Mouse (Mus musculus) small intestine, adult 2 months (tissue): ENCODE data around the gene Esrra. TPM values are rescaled to one million over a fixed set of nuclear protein-coding genes. Genes with fewer than 3 reads are reported as not detected.
"Not testable (repeated sequence)": the region's sequence is repeated elsewhere in the genome, so short reads cannot be mapped to it uniquely, and the experiment has no call there.

Experiments used
- H3K27ac ChIP-seq: fragments of 200-500 bp; 2 replicates; pipeline ENCODE4 v1.5.1; 2012; ENCODE audit warnings: low read depth, low read length, control low read depth, inconsistent platforms; ENCODE audit not compliant: insufficient read depth
- H3K27me3 ChIP-seq: fragments of 200-500 bp; 2 replicates; pipeline ENCODE4 v1.6.1; 2012; ENCODE audit warnings: mild to moderate bottlenecking, moderate library complexity, low read length, inconsistent platforms; ENCODE audit not compliant: control insufficient read depth, insufficient read depth
- H3K36me3 ChIP-seq: fragments of 200-500 bp; 2 replicates; pipeline ENCODE4 v1.6.1; 2012; ENCODE audit warnings: mild to moderate bottlenecking, low read length, control low read depth, inconsistent platforms; ENCODE audit not compliant: control insufficient read depth, insufficient read depth
- H3K4me1 ChIP-seq: fragments of 200-500 bp; 2 replicates; pipeline ENCODE4 v1.6.1; 2012; ENCODE audit warnings: low read length, inconsistent platforms, mixed read lengths; ENCODE audit not compliant: control insufficient read depth, insufficient read depth, insufficient read length
- H3K4me3 ChIP-seq: fragments of 200-500 bp; 2 replicates; pipeline ENCODE4 v1.5.1; 2012; ENCODE audit warnings: low read depth, mild to moderate bottlenecking, control low read depth, inconsistent platforms, low read length, moderate library complexity
- CTCF ChIP-seq: fragments of 200-500 bp; IDR thresholded peaks from 2 replicates; pipeline ENCODE4 v1.5.1; 2012; ENCODE audit warnings: low read depth, mild to moderate bottlenecking, control low read depth, inconsistent platforms, low read length, moderate library complexity, mixed read lengths; ENCODE audit not compliant: insufficient replicate concordance, insufficient read length; ENCODE audit errors: extremely low read depth
- POLR2A ChIP-seq: fragments of 200-500 bp; IDR thresholded peaks from 2 replicates; pipeline ENCODE4 v1.6.1; 2012; ENCODE audit warnings: low read depth, mild to moderate bottlenecking, control low read depth, inconsistent platforms, low read length, moderate library complexity
- WGBS: fragments of 180-500 bp; shearing (Covaris S2); methylation state at CpG from one replicate; pipeline ENCODE4 v1.1.7; 2018; 5-methylcytosine and 5-hydroxymethylcytosine counted together
- polyA plus RNA-seq: library from polyadenylated mRNA; depleted of rRNA; stranded (reverse); fragments of >200 nt; gene quantifications from 2 replicates; pipeline ENCODE4 v1.2.3, GENCODE M21; 2012

The Esrra gene
- polyA plus RNA-seq, 1 experiment: 346 TPM

DNA sequence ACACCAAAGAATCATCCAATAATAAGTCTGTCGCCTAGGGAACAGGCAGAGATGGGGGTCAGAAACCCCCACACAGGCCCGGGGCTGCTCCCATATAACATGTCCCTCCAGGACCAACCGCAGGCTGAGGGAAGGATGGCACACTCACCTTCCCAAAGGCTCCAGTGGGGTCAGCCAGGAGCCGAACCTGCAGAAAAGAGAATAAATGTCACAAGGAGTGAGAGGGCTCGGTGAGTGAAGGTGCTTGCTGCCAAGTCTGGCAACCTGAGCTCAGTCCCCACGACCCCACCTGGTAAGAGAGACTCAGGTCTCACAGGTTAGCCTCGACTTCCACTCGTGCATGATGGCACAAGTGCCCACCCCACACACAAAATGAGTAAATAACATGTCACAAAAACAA is 14.5 kb downstream of the Esrra start:
- TF ChIP-seq CTCF: no peak
- no peak for TF ChIP-seq POLR2A
- no peak overlapping the region for H3K27ac ChIP-seq
- H3K4me1 ChIP-seq: peaks cover 2% of the 10 kb centered on the region
- H3K36me3 ChIP-seq: peaks cover 38% of the 10 kb centered on the region
- 90% methylated on average over 8 of the region's 8 CpGs for WGBS
- H3K4me3 ChIP-seq: 0 out of 2 replicates have a peak overlapping the region, but pooled peaks have one; percentile 9
- no peaks in the 10 kb centered on the region for H3K27me3 ChIP-seq

DNA sequence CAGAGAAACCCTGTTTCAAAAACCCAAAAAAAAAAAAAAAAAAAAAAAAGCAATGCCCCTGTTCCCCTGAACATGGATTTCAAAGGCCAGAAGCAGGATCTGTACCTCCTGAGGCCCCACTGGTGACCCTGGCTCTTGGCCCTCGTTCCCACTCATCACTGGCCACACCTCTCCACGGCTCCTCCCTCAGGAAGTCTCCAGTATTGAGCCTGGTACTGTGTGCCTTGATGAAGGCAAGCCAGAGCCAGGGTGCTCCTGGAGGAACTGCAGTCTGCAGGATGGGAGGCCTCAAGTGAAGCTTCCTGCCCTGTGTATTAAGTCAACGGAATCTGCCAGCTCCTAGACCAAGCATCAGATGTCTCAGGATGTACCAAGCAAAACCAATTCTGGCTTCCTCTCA is 15.4 kb downstream of the Esrra start:
- peaks cover 29% of the 10 kb centered on the region for H3K36me3 ChIP-seq
- no peak overlapping the region for H3K4me3 ChIP-seq
- H3K27ac ChIP-seq: no peak overlapping the region
- peaks cover 2% of the 10 kb centered on the region for H3K4me1 ChIP-seq
- TF ChIP-seq POLR2A (no peak), CTCF (no peak)
- 76% methylated on average over 3 of the region's 3 CpGs for WGBS
- no peaks in the 10 kb centered on the region for H3K27me3 ChIP-seq

DNA sequence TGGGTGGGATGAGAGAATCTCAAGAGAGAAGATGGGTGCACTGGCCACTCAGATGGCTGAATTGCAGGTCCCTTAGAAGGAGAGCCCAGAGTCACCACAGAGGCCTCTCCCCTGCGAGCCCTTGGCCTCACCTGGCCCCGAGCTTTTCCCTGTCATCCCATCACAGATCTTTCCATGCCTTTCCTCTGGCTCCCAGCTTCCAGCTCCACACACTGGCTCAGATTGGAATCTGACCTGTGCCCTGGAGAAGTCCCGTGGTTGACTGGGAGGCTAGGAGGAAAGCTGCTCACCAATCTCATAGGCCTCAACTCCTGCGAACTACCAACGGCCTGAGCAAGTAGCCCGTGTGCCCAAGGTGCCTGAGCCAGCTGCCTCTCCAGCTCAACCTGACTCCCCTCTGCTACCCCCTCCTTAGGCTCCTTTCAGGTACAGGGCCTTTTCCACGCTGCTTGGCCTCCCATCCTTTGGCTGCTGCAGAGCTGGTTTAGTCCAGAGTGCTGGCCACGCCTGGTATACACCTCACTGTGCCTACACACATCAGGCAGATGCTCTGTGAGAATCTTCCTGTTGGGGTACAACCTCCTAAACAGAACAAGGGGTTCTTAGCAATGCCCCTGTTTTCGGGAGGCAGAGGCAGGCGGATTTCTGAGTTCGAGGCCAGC is 16.0 kb downstream of the Esrra start:
- no peak for TF ChIP-seq POLR2A
- no peak for TF ChIP-seq CTCF
- H3K4me3 ChIP-seq: no peak overlapping the region
- H3K27ac ChIP-seq: no peak overlapping the region
- WGBS: 92% methylated on average over 11 of the region's 11 CpGs
- H3K36me3 ChIP-seq: peaks cover 26% of the 10 kb centered on the region
- peaks cover 2% of the 10 kb centered on the region for H3K4me1 ChIP-seq
- H3K27me3 ChIP-seq: no peaks in the 10 kb centered on the region

DNA sequence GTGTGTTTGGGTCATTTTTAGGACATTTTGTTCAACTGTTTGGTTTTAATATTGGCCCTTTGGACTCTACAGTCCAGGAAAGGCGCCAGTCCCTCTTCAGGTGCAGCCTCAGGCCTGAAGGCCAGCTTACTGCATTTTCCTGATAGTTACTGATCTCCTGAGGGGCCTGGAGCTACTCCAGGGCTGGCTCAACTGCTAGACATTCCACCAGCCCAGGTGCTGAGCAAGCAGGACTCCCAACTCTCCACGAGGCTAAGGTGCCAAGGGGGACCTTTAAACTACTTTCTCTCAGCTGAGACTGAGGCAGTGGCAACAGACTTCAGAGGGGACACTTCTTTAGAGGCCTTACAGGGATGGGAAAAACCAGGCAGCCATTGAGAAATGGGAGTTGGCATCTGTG is 16.8 kb downstream of the Esrra start:
- Histone ChIP-seq H3K4me3 (no peak overlapping the region), H3K27me3 (no peaks in the 10 kb centered on the region), H3K36me3 (peaks cover 26% of the 10 kb centered on the region), H3K4me1 (peaks cover 5% of the 10 kb centered on the region), H3K27ac (no peak overlapping the region)
- 69% methylated on average over 2 of the region's 2 CpGs for WGBS
- TF ChIP-seq CTCF: no peak
- TF ChIP-seq POLR2A: no peak

DNA sequence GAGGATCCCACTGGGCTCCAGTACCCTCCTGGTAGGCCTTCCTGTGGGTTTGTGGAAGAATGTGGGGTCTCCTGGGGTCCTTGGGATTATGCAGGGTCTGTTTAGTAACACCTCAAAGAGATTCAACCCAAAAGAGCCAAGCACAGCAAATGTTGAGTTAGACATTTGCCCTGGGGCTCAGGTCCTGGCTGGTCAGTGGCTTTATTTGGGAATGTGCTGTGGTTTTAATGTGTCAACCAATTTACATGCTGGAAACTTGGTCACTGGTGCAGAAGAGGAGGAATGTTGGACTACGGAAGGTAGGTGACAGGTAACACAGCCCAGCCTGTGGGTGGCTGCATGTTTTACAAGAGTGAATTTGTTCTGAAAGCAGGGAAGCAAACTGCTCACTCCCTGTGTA is 18.6 kb downstream of the Esrra start:
- Histone ChIP-seq H3K27me3 (no peaks in the 10 kb centered on the region), H3K27ac (no peak overlapping the region), H3K4me1 (peaks cover 10% of the 10 kb centered on the region), H3K36me3 (peaks cover 28% of the 10 kb centered on the region), H3K4me3 (no peak overlapping the region)
- 86% methylated on average over 1 of the region's 1 CpGs for WGBS
- TF ChIP-seq CTCF: no peak

DNA sequence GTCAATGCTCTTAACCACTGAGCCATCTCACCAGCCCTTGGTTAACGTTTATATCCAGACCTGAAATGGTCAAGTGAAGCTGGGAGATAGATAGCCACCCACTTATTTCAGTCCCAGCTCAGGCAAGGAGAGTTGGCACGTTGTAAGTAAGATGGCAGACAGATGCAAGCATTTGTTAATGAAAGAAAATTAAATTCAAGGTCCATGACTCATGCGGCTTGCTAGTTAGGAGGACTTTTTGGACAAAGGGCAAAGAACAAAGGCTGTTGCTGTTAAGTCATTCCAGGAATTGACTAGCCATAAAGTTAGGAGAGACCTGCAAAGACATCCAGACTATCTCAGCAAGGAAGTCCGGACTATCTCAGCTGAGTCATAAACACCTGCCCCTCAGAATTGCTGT is 22.0 kb downstream of the Esrra start:
- no peak overlapping the region for H3K4me3 ChIP-seq
- peaks cover 13% of the 10 kb centered on the region for H3K36me3 ChIP-seq
- no peaks in the 10 kb centered on the region for H3K27me3 ChIP-seq
- 37% methylated on average over 4 of the region's 4 CpGs for WGBS
- TF ChIP-seq CTCF: no peak
- TF ChIP-seq POLR2A: no peak
- peaks cover 12% of the 10 kb centered on the region; the same call in 1 of the 2 replicates for H3K4me1 ChIP-seq
- peak overlapping the region; percentile 80 for H3K27ac ChIP-seq

DNA sequence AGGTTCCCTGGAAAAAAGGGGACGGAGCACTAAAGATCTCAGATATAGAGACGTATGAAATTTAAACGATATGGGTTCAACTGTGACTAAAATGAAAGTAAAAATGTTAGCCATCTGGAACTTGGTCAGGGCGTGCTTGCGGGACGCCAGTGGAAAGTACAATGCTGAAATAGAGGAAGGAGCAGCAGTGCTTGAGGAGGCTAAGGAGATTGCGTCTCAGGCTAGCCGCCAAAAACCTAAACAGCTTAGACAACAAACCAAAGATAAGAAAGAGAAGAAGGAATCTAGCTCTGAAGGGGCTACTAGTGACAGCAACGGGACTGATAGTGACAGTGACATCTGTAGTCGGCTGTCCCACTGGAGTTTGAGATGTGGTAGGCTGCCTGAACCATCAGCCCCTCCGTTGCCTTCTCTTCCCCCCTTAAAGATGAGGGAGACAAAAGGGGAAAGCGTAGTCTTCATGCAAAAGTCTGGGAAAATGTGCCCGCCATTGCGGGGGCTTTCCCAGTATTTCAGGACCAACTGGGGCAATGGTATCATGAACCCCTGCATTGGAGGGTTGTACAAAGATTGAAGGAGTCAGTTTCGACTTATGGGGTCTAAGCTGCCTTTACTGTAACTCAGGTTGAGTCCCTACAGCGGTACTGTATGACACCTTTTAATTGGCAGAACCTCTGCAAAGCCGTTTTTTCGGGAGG is 25.9 kb downstream of the Esrra start:
- H3K4me1 ChIP-seq: peaks cover 18% of the 10 kb centered on the region; the same call in 1 of the 2 replicates
- H3K27ac ChIP-seq: peak overlapping the region; percentile 76
- not testable (repeated sequence) for H3K27me3 ChIP-seq
- 52% methylated on average over 18 of the region's 18 CpGs for WGBS
- peak overlapping the region; percentile 52 for H3K4me3 ChIP-seq
- peaks cover 11% of the 10 kb centered on the region for H3K36me3 ChIP-seq
